Mouse (Mus musculus) embryonic stem cell, embryonic (primary cell): ENCODE results near the gene Scrg1.

Experiments
- CTCF ChIA-PET, 4 experiments: fragments of 300-600 bp in 2 of 4; fragments of 350-600 bp in 2 of 4; sonication (Branson Sonifier 250); formaldehyde crosslinking; loops; one replicate each; lab custom pipeline; 2022; ENCODE audit warnings: inconsistent platforms in 2 of 4; lab: Charles Lee
- POLR2A ChIA-PET, 4 experiments: fragments of 300-600 bp in 2 of 4; fragments of 350-600 bp in 2 of 4; sonication (Branson Sonifier 250); formaldehyde crosslinking; loops; one replicate each; lab custom pipeline; 2022; ENCODE audit warnings: antibody characterized with exemption in 4 of 4, inconsistent platforms in 1 of 4; lab: Charles Lee

Gene Scrg1

DNA sequence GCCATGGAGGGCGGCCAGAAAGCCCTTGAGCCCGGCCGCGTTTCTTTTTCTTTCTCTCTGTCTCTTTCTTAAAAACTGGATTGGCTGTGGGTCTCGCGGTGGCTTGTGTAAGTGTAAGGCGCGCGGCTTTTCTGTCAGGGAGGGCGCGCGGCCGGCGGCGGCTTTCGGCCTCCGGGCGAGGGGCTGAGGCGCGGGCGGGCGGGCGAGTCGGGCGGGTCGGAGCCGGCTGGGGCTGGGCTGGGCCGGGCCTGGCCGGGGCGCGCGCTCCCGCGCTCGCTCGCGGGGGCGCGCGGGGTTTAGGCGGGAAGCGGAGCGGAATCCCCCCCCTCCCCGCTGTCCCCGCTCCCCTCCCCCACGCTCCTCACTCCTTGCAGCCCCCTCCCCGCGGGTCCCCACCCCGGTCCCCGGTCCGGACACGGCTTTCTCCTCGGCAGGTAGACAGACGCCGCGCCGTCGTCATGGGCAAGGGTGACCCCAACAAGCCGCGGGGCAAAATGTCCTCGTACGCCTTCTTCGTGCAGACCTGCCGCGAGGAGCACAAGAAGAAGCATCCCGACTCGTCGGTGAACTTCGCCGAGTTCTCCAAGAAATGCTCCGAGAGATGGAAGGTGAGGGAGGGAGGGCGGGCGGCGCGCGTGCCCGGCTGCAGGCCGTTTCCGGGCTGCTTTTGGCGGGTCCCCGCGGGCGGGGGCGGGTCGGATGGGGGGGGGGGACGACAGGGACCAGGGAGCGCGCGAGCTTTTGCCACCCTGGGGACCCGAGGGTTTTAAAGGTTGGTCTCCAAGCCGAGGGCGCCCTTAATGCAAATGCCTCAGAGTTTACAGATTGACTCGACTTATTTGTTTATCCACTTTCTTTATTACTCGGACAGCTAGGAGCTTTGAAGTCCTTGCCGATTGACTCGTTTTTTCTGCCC, 56.7 kb downstream of the Scrg1 start:
- CTCF ChIA-PET, result no interaction called here
- POLR2A ChIA-PET, result interaction anchor here (1.0 to 41.7 kb wide), 20 partner anchors 1 to 283 kb away, joined by 3 to 1309 read pairs (median 7); partner anchors contain the start of genes Sap30 (in 4 of the 4) and Hmgb2 (in 1 of the 4)

DNA sequence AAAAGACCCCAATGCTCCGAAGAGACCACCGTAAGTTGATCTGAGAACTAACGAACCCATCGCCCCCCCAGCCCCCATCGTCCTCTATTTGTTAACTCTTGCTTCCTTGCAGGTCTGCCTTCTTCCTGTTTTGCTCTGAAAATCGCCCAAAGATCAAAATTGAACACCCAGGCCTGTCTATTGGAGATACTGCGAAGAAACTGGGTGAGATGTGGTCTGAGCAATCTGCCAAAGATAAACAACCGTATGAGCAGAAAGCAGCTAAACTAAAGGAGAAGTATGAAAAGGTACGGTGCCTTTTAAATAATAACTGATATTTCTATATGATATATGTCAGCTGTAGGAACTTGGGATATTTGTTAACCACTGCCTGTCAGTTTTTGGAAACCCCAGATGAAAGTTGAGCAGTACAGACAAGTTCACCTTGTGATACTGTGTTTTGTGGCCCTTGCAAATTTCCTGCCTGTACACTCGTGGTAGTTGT, 57.5 kb downstream of the Scrg1 start:
- CTCF ChIA-PET, result interaction anchor here in 1 of 4 experiments (0.6 kb wide), 2 partner anchors 11 to 375 kb away, joined by 3 read pairs; no protein-coding TSS in a partner anchor
- POLR2A ChIA-PET, result interaction anchor here (0.7 to 41.7 kb wide), 18 partner anchors 0 to 254 kb away, joined by 3 to 1309 read pairs (median 6); partner anchors contain the start of genes Sap30 (in 4 of the 4) and Hmgb2 (in 1 of the 4)

DNA sequence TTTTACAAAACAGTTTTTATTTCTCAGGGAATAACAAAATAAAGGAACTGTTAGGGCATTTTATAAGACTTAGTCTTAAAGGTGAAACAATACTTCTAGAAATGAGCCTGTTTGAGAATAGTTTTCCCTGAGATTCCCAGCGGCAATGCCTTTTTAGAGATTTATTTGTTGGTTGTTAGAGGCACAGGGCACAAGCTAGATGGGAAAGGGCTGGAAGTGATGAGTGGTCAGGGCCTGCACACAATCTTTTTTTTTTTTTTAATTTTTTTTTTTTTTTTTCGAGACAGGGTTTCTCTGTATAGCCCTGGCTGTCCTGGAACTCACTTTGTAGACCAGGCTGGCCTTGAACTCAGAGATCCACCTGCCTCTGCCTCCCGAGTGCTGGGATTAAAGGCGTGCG, 61.0 kb downstream of the Scrg1 start:
- POLR2A ChIA-PET, result interaction anchor here (0.5 to 41.7 kb wide), 30 partner anchors 4 to 274 kb away, joined by 3 to 1309 read pairs (median 4); partner anchors contain the start of genes Sap30 (in 4 of the 4) and Hmgb2 (in 1 of the 4)
- CTCF ChIA-PET, result interaction anchor here in 2 of 4 experiments (0.6 to 1.2 kb wide), 2 partner anchors 12 to 122 kb away, joined by 3 to 4 read pairs; no protein-coding TSS in a partner anchor

DNA sequence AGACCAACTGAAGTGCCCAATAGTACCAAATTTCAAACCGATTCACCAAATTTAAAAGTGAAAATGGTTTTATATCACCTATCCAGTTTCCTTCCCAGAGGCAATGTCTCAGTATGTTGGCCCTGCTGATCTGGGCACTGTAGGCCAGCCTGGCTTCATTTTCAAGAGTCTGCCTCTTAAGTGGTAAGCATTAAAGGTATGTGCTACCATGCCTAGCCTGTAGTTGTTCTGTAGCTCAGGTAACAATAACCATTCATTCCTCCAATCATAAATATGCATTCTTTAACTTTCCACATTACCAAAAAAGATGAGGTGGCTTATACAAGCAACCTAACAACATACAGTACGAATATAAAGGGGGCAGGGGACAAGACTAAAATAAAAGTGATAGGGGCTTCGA, 62.0 kb downstream of the Scrg1 start:
- POLR2A ChIA-PET, result interaction anchor here (0.6 to 41.7 kb wide), 24 partner anchors 5 to 138 kb away, joined by 3 to 1309 read pairs (median 4); partner anchors contain the start of genes Sap30 (in 3 of the 4) and Hmgb2 (in 1 of the 4)
- CTCF ChIA-PET, result interaction anchor here in 3 of 4 experiments (0.6 to 1.2 kb wide), 3 partner anchors 11 to 283 kb away, joined by 3 to 5 read pairs (median 3); no protein-coding TSS in a partner anchor

DNA sequence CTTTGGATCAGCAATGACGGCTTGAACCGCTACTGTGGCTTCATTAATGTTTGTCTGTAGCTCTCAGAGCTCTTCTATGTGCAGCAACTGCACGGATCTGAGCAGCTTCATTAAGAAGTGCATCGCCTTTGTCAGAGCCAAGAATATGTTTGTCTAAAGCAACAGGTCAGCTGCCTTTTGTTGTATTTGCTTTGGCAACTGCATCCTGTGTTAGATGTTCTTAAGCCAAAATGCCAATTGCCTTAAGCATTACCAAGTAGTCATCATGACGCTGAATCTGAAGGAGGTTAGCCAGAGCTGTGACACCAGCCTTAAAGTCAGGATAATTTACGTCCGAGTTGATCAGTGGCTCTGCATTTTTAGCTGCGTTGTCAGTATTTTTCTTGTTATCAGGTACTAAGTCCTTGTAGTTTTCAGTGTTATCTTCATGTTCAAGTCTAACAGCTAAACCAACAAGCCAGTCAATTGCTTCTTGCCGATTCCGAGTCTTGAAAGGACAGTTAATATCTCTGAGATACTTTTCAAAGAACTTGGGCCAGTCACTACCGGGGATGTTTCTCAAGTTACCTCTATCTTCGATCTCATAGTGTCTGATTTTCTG, 64.6 kb downstream of the Scrg1 start:
- ChIA-PET CTCF (interaction anchor here in 1 of 4 experiments (0.9 kb wide), 1 partner anchor 116 kb away, joined by 11 read pairs; no protein-coding TSS in a partner anchor), POLR2A (interaction anchor here (0.6 to 41.7 kb wide), 33 partner anchors 7 to 294 kb away, joined by 3 to 1309 read pairs (median 4); partner anchors contain the start of genes Sap30 (in 4 of the 4) and Hmgb2 (in 2 of the 4))
